Mouse (Mus musculus): ENCODE measurements around the gene Gzmm. TPM values are rescaled to one million over a fixed set of nuclear protein-coding genes. Genes with fewer than 3 reads are reported as not detected.

Gzmm gene
- total RNA-seq, 2 experiments from 2014 or later: 2.9 to 3.7 TPM

GRCm38 (mm10) chr10:79703541-79703940 lies 14.7 kb downstream of the Gzmm start:
- DNase-seq: no peak

- DNase-seq: peak; percentile 99
These were observed 15.5 kb downstream of the Gzmm start, which contains the start of gene Bsg for GRCm38 (mm10) chr10:79704065-79704969. TSS of gene Bsg (plus strand) at chr10:79704491.

- no peak for DNase-seq
These were observed 16.1 kb downstream of the Gzmm start for GRCm38 (mm10) chr10:79704970-79705360.

- DNase-seq: no peak
These were observed 17.1 kb downstream of the Gzmm start for GRCm38 (mm10) chr10:79705951-79706350.

GRCm38 (mm10) chr10:79706406-79707094 lies 17.7 kb downstream of the Gzmm start:
- DNase-seq: no peak

- no peak for DNase-seq
These were observed 18.3 kb downstream of the Gzmm start for GRCm38 (mm10) chr10:79707162-79707561.

- DNase-seq: no peak
These were observed 18.9 kb downstream of the Gzmm start for GRCm38 (mm10) chr10:79707759-79708158.

- no peak for DNase-seq
These were observed 19.8 kb downstream of the Gzmm start for GRCm38 (mm10) chr10:79708668-79709067.

- DNase-seq: no peak
These were observed 20.5 kb downstream of the Gzmm start for GRCm38 (mm10) chr10:79709307-79709706.

- no peak for DNase-seq
These were observed 23.2 kb downstream of the Gzmm start for GRCm38 (mm10) chr10:79712029-79712428.

- DNase-seq: peak; percentile 89
These were observed 23.8 kb downstream of the Gzmm start for GRCm38 (mm10) chr10:79712499-79713126.

- DNase-seq: no peak
These were observed 24.3 kb downstream of the Gzmm start for GRCm38 (mm10) chr10:79713163-79713562.

- DNase-seq: no peak
These were observed 26.2 kb downstream of the Gzmm start for GRCm38 (mm10) chr10:79714996-79715395.

- DNase-seq: no peak
These were observed 27.6 kb downstream of the Gzmm start, which contains the start of gene Hcn2 for GRCm38 (mm10) chr10:79716254-79716987. TSS of gene Hcn2 (plus strand) at chr10:79716634.

- no peak for DNase-seq
These were observed 28.2 kb downstream of the Gzmm start for GRCm38 (mm10) chr10:79716988-79717355.

GRCm38 (mm10) chr10:79717640-79718357 lies 29.0 kb downstream of the Gzmm start:
- peak; percentile 89 for DNase-seq

GRCm38 (mm10) chr10:79721089-79721488 lies 32.3 kb downstream of the Gzmm start:
- DNase-seq: no peak

- DNase-seq: no peak
These were observed 34.2 kb downstream of the Gzmm start for GRCm38 (mm10) chr10:79723047-79723446.

GRCm38 (mm10) chr10:79723692-79724091 lies 34.9 kb downstream of the Gzmm start:
- DNase-seq: peak; percentile 53

- peak; percentile 69 for DNase-seq
These were observed 37.3 kb downstream of the Gzmm start for GRCm38 (mm10) chr10:79726090-79726489.
